11 mouse cellular contexts compared by ENCODE assay signal in genomic region chr17:47450880-47451565, GRCm38 (mm10). TPM values are rescaled to one million over a fixed set of nuclear protein-coding genes. Genes with fewer than 3 reads are reported as not detected.
DNase-seq lines count a peak whose midpoint lies in the region; ATAC-seq lines count a peak whose summit lies in the region.
"Had no signal": no experiment of that assay in that cellular context is flagged by ENCODE, and none has a peak within 500 bp of the region (broad histone marks: within the 10 kb centered on the region; RNA-seq: fewer than 3 reads in every experiment).

No protein-coding gene starts in this region.

- H3K27ac ChIP-seq in intestine, embryonic 15.5 days: peak overlapping the region; percentile 8; the same call in 1 of the 2 replicates
- H3K27ac ChIP-seq in stomach, embryonic 16.5 days (ENCODE audit: low read length): peak overlapping the region; percentile 69
- no peak overlapping the region for H3K27ac ChIP-seq in forebrain, embryonic 15.5 days (replicated peaks)
- H3K27ac ChIP-seq: macrophage had no signal

- intact Hi-C loops in left cerebral cortex, postnatal 4 days (cut with DNase I): no loop called here

- no peaks in the 10 kb centered on the region for H3K27me3 ChIP-seq in intestine, embryonic 15.5 days (replicated peaks)
- no peaks in the 10 kb centered on the region for H3K27me3 ChIP-seq in stomach, embryonic 16.5 days (ENCODE audit: control insufficient read depth, insufficient read depth, low read length)
- H3K27me3 ChIP-seq in forebrain, embryonic 15.5 days: no peaks in the 10 kb centered on the region

- no peaks in the 10 kb centered on the region for H3K9me3 ChIP-seq in intestine, embryonic 15.5 days
- no peaks in the 10 kb centered on the region for H3K9me3 ChIP-seq in stomach, embryonic 16.5 days (replicated peaks; ENCODE audit: control insufficient read depth, low read length)
- H3K9me3 ChIP-seq in forebrain, embryonic 15.5 days: no peaks in the 10 kb centered on the region

- H3K4me2 ChIP-seq in intestine, embryonic 15.5 days (replicated peaks): no peak overlapping the region
- H3K4me2 ChIP-seq in stomach, embryonic 16.5 days (ENCODE audit: low read depth, low read length): no peak overlapping the region
- H3K4me2 ChIP-seq in forebrain, embryonic 15.5 days (replicated peaks): no peak overlapping the region

- H3K9ac ChIP-seq in intestine, embryonic 15.5 days: no peak overlapping the region
- H3K9ac ChIP-seq in stomach, embryonic 16.5 days (ENCODE audit: low read length): peak overlapping the region; percentile 9; the same call in 1 of the 2 replicates
- H3K9ac ChIP-seq in forebrain, embryonic 15.5 days (replicated peaks): no peak overlapping the region

- WGBS in intestine, embryonic 15.5 days: 60% methylated on average over 12 of the region's 12 CpGs
- 43% methylated on average over 12 of the region's 12 CpGs for WGBS in large intestine, adult 2 months
- 61% methylated on average over 12 of the region's 12 CpGs for WGBS in stomach, embryonic 16.5 days
- 80% methylated on average over 12 of the region's 12 CpGs for WGBS in forebrain, embryonic 15.5 days

- no peaks in the 10 kb centered on the region for H3K36me3 ChIP-seq in intestine, embryonic 15.5 days
- no peaks in the 10 kb centered on the region for H3K36me3 ChIP-seq in stomach, embryonic 16.5 days (ENCODE audit: control insufficient read depth, insufficient read depth, low read length)
- H3K36me3 ChIP-seq in forebrain, embryonic 15.5 days: no peaks in the 10 kb centered on the region

- no peak for ATAC-seq in intestine, embryonic 15.5 days
- ATAC-seq in stomach, embryonic 16.5 days (ENCODE audit: insufficient read depth, low FRiP score): peak; percentile 78
- no peak for ATAC-seq in forebrain, embryonic 15.5 days (replicated peaks)

- H3K4me1 ChIP-seq in intestine, embryonic 15.5 days (replicated peaks): peaks cover 60% of the 10 kb centered on the region
- peaks cover 41% of the 10 kb centered on the region for H3K4me1 ChIP-seq in stomach, embryonic 16.5 days (ENCODE audit: control insufficient read depth, insufficient read depth, low read length)
- H3K4me1 ChIP-seq in forebrain, embryonic 15.5 days: no peaks in the 10 kb centered on the region

- peak; percentile 59 to 78 for DNase-seq in urinary bladder, adult 18-20 months (ENCODE audit: low spot score in 2 of 2)
- DNase-seq in urinary bladder, postnatal 4 days (ENCODE audit: low spot score in 2 of 2): no peak
- DNase-seq in large intestine, adult 2 months (ENCODE audit: low read depth, low spot score): peak; percentile 80
- no peak for DNase-seq in right cerebral cortex, adult 18-20 months
- DNase-seq in left cerebral cortex, postnatal 4 days: no peak
- DNase-seq: layer of hippocampus, postnatal 36 days; right cerebral cortex, postnatal 25 days had no signal

- H3K4me3 ChIP-seq in intestine, embryonic 15.5 days (replicated peaks): no peak overlapping the region
- no peak overlapping the region for H3K4me3 ChIP-seq in stomach, embryonic 16.5 days (replicated peaks; ENCODE audit: low read length)
- no peak overlapping the region for H3K4me3 ChIP-seq in forebrain, embryonic 15.5 days

RNA-seq across cellular contexts. Expression of gene 1700001C19Rik, which starts 13.8 kb away (rescaled TPM):
- polyA plus RNA-seq in intestine, embryonic 15.5 days (2015; fragmentation: Nextera tagmentation; extraction: Ambion mirVana): 0.28 and 0.38 TPM in 2 replicates
- polyA plus RNA-seq in large intestine, adult 2 months (2012; rRNA removed): 0.19 and 0.51 TPM in 2 replicates
- polyA plus RNA-seq in stomach, embryonic 16.5 days (2015; fragmentation: Nextera tagmentation; extraction: Ambion mirVana): 0.21 and 0.24 TPM in 2 replicates
- polyA plus RNA-seq in forebrain, embryonic 15.5 days (2015; fragmentation: Nextera tagmentation; extraction: Ambion mirVana): 0.51 and 0.64 TPM in 2 replicates
- total RNA-seq in left cerebral cortex, postnatal 4 days (2021): not detected
- total RNA-seq: layer of hippocampus, postnatal 36 days had no signal
- polyA plus RNA-seq: macrophage had no signal

RNA-seq across cellular contexts. Expression of gene AI661453, which starts 14.6 kb away (rescaled TPM):
- polyA plus RNA-seq in intestine, embryonic 15.5 days (2015; fragmentation: Nextera tagmentation; extraction: Ambion mirVana): 3.1 and 3.7 TPM in 2 replicates
- polyA plus RNA-seq in large intestine, adult 2 months (2012; rRNA removed): 10.9 and 11.6 TPM in 2 replicates
- 5.1 and 7.7 TPM in 2 replicates for polyA plus RNA-seq in stomach, embryonic 16.5 days (2015; fragmentation: Nextera tagmentation; extraction: Ambion mirVana)
- 0.19 and 0.20 TPM in 2 replicates for polyA plus RNA-seq in forebrain, embryonic 15.5 days (2015; fragmentation: Nextera tagmentation; extraction: Ambion mirVana)
- total RNA-seq in left cerebral cortex, postnatal 4 days (2021): under 1 TPM; 0.48 to 0.54 TPM

RNA-seq across cellular contexts. Expression of gene Guca1a, which starts 50.6 kb away (rescaled TPM):
- 2.0 and 2.3 TPM in 2 replicates for polyA plus RNA-seq in intestine, embryonic 15.5 days (2015; fragmentation: Nextera tagmentation; extraction: Ambion mirVana)
- 2.2 and 3.0 TPM in 2 replicates for polyA plus RNA-seq in large intestine, adult 2 months (2012; rRNA removed)
- 4.7 and 5.4 TPM in 2 replicates for polyA plus RNA-seq in stomach, embryonic 16.5 days (2015; fragmentation: Nextera tagmentation; extraction: Ambion mirVana)
- 0.22 and 0.33 TPM in 2 replicates for polyA plus RNA-seq in forebrain, embryonic 15.5 days (2015; fragmentation: Nextera tagmentation; extraction: Ambion mirVana)
- total RNA-seq in left cerebral cortex, postnatal 4 days (2021): under 1 TPM; 0.56 to 0.76 TPM
- total RNA-seq: layer of hippocampus, postnatal 36 days had no signal

RNA-seq across cellular contexts. Expression of gene Taf8, which starts 51.1 kb away (rescaled TPM):
- 20.4 and 21.9 TPM in 2 replicates for polyA plus RNA-seq in intestine, embryonic 15.5 days (2015; fragmentation: Nextera tagmentation; extraction: Ambion mirVana)
- polyA plus RNA-seq in large intestine, adult 2 months (2012; rRNA removed): 15.3 and 19.7 TPM in 2 replicates
- polyA plus RNA-seq in stomach, embryonic 16.5 days (2015; fragmentation: Nextera tagmentation; extraction: Ambion mirVana): 25.7 and 27.3 TPM in 2 replicates
- 25.2 and 26.2 TPM in 2 replicates for polyA plus RNA-seq in forebrain, embryonic 15.5 days (2015; fragmentation: Nextera tagmentation; extraction: Ambion mirVana)
- total RNA-seq in left cerebral cortex, postnatal 4 days (2021): 10 to 100 TPM; 12.7 to 15.5 TPM

RNA-seq across cellular contexts. Expression of gene Ccnd3, which starts 53.8 kb away (rescaled TPM):
- 394 and 407 TPM in 2 replicates for polyA plus RNA-seq in intestine, embryonic 15.5 days (2015; fragmentation: Nextera tagmentation; extraction: Ambion mirVana)
- polyA plus RNA-seq in large intestine, adult 2 months (2012; rRNA removed): 57.0 and 63.7 TPM in 2 replicates
- 334 and 340 TPM in 2 replicates for polyA plus RNA-seq in stomach, embryonic 16.5 days (2015; fragmentation: Nextera tagmentation; extraction: Ambion mirVana)
- polyA plus RNA-seq in forebrain, embryonic 15.5 days (2015; fragmentation: Nextera tagmentation; extraction: Ambion mirVana): 59.8 and 64.4 TPM in 2 replicates
- 10 to 100 TPM; 30.1 to 36.2 TPM for total RNA-seq in left cerebral cortex, postnatal 4 days (2021)

Comparison
In these comparisons a context has a peak if more than half of its experiments do, and no peak if none do; other contexts are left out.
1. DNase-seq: peak in urinary bladder, adult 18-20 months (2 of 2) and large intestine, adult 2 months (single experiment); none in urinary bladder, postnatal 4 days (0 of 2), right cerebral cortex, adult 18-20 months (single experiment) and left cerebral cortex, postnatal 4 days (single experiment).